Mouse (Mus musculus): ENCODE measurements around the gene Gm28042.
A peak's percentile ranks its signal among the peaks of the same experiment; 100 is the strongest.

Gm28042 gene

DNA sequence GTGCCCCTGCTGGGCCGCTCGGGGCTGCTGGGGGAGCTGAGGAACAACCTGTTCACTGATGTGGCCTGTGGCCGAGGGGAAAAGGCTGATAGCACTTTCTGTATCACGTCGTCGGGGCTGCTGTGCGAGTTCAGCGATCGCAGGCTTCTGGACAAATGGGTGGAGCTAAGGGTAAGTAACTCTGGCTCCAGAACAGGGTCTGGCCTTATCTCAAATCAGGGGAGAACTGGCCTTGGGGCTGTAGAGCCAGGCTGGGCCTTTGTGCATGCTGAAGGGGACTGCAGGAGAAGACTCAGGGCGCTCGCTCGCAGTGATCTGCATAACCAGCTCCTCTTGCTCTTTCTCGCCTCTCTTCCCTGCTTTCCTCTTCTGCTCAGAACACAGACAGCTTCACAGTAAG is 14.4 kb upstream of the Gm28042 start:
- DNase-seq: no peak

DNA sequence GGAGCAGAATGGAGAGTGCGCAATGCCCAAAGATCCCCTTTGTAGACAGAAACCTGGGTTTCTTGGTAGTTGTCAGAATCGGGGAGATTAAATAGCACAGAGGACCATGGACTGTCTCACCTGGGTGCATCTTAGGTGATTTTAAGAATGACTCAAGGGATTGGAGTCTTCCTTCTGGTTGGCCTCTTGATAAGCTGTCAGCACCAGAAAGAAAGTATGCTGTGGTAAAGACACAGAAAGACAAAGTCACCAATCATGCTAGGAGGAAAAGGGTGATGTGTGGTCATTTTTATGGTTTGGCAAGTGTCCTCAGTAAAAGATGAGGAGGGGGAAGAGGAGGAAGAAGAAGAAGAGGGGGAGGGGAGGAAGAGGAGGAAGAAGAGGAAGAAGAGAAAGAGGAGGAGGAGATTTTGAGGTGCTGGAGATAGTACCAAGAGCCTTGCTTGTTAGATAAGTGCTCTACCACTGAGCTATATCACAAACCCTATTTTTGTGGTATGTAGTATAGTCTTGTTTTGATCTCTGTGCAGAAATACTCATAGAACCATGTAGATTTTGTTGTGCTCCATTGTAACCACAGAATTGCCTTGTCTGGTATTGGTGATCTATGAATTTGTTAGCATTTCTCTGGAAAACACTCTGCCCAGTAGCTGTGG is 13.3 kb upstream of the Gm28042 start:
- no peak for DNase-seq

DNA sequence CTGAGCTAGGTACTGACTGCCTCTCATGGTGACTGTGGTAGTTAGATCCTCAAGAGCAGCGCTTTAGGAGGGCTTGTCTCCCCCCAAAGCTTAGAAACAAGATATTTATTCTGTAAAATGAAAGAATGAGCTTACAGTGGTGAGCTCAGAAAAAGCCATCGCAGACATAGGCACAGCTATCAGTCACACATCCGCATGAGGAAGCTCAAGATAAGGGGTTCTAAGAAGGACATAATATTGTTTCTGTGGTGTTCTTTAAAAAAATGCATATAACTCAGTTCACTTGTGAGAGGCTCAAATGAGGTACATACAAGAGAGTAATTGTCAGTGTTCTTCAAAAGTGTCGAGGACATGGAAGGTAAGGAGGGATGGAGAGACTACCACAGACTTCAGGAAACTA is 11.4 kb upstream of the Gm28042 start:
- no peak for DNase-seq

DNA sequence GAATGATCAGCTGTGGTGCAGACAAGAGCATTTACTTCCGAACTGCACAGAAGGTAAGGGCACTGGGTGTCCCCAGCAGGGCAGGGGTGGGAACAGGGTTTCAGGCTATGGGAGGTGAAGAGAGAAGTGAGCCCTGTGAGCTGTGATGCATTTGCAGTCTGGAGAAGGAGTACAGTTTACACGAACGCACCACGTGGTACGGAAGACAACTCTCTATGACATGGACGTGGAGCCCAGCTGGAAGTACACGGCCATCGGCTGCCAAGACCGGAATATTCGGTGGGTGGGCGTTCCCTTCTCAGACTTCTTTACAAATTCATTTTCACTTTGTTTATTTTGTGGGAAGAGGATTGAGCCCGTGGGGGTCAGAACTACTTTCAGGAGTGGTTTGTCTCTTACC is 9.7 kb upstream of the Gm28042 start:
- DNase-seq: no peak

DNA sequence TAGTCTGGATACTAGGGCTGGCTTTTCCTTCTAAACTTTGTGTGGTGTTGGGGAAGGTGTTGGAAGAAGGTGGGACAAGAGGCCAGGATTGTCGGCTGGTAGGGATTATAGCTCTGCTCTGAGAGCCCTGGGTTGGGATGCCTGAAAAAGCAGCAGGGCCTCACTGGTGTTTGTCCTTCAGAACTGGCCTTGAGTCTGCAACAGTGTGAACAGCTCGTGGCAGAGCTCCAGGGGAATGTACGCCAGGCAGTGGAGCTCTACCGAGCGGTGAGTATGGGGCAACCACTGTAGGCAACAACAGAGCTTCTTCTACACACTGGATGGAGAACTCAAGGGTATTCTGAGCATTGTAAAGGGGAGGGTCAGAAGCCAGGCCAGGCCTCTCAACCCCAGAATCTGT is 3.0 kb upstream of the Gm28042 start:
- DNase-seq: no peak

DNA sequence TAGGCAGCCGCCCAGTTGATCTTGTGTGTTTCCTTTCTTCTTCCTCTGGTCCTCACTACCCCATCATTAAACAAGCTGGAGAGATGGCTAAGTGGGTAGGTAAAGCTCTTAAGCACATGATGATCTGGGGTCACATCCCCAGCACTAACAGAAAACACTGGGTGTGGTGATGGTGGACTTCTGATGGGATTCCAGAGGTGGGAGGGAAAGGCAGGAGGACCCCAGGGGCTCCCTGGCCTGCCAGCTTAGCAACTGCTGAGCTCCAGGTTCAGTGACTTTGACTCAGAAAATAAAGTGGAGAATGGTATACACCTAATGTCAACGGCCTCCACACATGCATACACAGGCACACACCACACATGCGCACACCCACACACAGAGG is 648 bp downstream of the Gm28042 start:
- DNase-seq: no peak

DNA sequence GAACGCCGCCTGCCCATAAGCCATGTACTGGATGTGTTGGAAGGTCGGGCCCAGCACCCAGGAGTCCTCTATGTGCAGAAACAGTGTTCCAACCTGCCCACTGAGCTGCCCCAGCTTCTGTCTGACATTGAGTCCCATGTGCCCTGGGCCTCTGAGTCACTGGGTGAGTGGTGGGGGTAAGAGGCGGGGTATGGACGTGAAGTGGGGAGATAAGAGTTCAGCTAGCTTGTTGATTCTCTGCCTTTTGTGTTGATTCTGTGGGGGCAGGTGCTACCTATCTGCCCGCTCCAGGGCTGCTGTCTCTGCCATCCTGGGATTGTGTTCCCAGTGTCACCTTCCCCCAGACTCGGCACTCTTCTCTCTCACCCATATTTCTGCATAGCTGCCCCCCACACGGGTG is 3.1 kb downstream of the Gm28042 start:
- no peak for DNase-seq

DNA sequence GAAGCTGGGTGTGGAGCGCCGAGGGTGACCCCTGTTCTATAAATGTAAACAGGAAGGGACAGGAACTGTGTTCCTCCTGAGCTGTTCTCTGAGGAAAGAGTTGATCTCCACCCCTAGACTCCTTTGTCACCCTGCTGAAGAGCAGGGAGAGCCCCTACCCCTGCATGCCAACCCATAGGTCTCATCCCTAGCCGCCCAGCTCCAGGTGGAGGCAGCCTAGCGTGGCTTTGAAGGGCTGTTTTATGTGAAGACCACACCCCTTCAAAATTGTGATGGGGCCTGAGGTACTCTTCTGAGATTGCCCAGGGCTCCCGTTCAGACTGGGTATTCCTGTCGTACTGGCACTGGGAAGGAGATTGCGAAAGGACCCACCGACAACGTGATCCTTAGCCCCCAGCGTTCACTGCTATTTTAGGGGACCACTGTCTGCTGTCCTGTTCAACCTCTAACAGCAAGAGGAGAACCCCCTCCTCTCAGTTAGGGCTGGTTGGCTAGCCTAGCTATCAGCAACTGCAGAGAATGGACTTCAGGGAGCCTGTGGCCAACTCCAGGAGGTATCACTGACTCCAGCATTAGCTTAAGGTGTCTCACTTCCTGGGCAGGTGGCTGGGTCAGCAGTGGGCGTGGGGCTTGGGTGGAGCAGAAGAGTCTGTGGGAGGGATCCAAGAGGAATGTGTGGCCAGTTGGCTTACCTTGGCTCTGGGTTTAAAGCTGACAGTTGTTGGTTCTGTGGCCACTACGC is 5.6 kb downstream of the Gm28042 start, which contains the start of gene Pla2g4b:
TSS of gene Pla2g4b (plus strand) at position 692 of the 742 bp plus-strand sequence.
- no peak for DNase-seq

DNA sequence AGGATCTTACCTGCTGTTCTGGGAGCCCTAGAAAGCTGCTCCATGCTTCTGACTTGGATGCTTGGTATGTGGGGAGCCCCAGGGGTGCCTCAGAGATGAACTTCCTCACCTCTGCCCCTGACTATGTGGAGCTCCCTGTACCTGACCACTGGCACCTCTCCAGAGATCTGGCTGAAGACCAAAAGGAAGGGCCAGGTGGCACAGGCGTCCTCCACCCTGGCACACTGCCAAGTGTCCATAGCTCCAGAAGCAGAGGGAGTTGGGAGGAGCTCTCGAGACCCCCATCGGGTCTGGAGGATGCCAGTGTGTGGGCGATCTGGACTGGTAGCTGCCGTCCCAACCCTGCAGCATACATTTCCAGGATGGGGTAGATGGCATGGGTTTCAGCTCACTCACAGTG is 6.4 kb downstream of the Gm28042 start:
- DNase-seq: no peak

DNA sequence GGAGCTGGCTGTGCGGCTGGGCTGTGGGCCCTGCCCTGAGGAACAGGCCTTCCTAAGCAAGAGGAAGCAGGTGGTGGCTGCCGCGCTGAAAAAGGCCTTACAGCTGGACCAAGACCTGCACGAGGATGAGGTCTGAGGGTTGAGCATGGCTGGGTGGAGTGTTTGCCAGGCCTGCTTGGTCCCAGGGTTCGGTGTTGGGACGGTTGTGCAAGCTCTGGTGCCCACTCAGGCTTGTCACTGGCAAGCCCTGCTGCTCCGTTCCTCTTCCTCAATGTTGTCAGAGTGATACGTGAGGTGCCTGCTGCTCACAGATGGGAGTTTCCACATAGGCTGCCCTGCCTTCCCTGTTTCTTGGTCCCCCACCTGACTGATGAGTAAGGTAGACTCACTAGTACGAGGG is 10.5 kb downstream of the Gm28042 start:
- DNase-seq: no peak

DNA sequence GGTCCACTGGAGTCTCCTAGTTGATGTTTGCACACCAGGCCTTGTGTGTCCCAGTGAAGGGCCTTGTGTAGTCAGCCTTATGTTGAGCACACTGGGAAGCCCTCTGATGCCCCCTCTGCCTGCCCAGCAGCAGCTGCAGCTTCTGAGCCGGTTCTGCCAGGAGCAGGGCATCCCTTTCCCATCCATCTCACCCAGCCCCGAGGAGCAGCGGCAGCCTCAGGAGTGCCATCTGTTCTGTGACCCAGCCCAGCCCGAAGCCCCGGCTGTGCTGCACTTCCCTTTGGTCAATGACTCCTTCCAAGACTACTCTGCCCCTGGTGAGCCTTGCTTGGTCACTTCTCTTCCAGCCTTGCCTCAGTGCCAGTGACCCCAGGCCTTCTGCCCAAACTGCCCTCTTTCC is 13.7 kb downstream of the Gm28042 start:
- DNase-seq: no peak

DNA sequence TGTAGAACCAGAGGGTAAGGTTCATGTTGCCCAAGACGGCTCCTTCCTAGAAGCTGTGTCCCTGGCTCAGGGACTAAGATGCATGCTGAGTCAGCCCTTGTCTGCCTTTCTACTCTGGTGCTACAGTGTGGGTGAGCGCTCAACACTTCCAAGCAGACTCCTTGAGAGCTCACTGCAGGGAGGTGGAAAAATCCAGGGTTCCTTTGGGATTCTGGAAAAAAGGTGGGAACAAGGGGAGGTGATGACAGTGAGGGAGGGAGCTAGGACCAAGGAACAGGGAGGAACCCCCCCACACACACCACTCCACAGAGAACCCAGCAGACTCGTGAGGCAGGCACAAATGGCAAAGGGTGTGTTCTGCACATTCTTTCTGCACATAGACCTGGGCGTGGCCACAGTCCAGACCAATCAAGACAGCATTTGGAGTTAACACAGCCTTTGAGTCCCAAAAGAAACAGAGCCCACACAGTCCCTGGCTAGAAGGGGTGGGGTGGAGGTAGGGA is 16.9 kb downstream of the Gm28042 start:
- DNase-seq: no peak

DNA sequence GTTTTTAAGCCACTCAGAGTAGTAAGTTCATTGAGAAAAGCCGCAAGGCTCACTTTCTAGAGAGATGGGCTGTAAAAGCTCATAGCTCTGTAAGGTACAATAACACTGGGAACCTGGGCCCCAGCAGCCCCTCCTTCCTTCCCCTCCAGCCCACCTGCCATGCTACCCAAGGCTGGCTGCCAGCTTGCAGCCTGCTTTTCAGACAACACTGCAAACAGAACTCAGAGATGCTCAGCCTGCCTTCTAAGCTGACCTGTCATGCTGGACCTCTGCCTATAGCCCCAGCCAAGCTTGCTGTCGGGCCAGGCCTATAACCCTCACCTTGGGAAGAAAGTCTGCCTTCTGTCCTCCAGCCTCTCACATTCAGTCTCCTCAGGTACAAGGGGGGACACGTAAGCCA is 17.4 kb downstream of the Gm28042 start:
- DNase-seq: no peak

DNA sequence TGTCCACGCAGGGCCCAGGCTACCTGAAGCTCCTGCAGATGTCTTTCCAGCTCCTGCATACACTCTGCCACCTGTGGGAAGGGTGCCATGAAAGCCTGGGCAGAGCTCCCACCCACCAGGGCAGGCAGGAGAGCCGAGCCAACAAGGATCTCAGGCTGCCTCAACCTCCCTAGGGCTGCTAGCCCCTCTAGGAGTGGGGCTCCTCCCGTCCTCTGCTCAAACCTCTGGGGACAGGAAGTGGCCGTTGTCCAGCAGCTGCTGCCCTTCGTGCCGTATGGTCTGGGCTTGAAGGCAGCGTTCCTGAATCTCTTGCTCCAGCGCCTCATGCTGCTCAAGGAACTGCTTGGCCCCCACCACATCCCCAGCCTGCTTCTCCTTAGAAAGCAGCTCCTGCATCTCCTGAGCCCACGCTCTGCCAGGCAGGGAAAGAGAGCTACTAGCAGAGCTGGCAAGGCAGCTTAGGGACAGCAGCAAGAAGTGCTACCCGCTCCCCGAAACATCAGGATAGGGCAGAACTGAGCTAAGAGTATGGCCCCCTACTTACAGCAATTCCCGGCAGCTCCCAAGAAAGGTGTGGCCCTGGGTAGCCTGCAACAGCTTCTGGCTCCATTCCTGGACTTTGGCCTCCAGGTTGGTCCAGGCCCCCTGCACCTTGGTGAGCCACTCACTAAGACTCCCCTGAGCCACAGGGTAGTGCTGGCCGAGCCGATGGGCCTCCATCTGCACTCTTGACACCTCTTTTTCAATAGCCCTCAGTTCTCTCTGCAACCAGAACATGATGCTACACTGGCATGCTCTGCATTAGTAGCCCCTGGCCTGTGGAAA is 19.4 kb downstream of the Gm28042 start:
- DNase-seq: peak; percentile 57

DNA sequence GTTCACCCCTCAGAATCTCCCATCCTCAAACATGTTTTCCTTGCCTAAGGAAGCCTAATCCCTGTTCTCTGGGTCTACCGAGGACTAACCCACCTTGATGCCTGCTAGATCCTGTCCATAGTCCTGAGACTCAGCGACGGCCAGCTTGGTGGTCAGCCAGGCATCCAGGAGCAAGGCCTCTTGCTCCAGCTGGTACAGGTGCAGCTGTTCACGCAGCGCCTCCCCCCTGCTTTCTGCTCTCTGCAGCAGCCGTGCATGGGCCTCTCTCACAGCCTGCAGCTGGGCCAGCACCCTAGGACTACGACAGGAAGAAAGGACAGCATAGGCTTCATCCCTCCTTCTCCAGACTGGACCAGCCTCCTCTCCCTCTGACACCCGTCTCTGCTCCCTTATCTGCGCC is 20.9 kb downstream of the Gm28042 start:
- DNase-seq: no peak

DNA sequence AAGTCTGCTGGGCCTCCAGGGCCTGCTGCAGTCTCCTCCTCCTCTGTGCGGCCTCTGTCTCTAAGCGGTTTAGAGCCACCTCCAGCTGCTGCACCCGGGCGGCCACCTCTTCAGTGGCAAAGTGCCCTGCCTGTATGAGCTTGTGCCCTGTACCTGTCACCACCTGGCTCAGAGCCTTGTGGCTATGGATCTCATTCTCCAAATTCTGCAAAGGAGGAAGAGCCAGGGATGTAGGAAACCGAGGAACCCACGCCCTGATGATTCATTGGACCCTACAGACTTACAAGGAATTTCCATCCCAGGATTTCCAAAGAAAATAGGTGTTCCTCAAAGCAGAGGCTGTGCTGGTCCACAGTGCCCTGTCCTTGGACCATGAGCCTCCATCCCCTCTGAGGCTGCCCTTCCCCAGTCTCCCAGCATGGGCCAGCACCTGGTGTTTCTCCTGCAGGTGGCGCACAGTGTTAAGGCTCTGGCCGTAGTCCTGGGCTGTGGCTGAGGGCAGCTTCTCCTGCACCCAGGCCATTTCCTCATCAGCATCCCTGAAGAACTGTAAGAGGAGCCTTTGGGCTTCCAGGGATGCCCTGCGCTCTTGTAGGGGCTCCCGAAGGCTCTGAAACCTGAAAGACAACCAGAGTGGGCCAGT is 22.5 kb downstream of the Gm28042 start:
- DNase-seq: peak; percentile 38

DNA sequence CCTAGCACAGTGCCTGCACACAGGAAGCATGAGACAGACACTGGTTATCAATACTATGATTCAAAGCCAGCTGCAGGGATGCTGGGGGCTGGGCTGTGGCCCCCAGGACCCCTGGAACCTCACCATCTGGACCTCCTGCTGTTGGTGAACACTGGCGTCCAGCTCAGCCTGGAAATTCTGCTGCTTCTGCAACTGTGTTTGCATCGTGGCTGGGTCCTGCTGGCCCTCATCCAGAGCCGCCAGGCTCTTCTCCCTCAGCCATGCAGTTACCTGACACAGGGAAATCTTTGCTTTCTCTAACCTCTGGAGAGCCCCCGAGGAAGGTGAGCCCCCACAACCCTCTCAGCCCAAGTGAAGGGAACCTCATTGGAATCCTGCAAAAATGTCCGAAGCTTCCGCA is 24.1 kb downstream of the Gm28042 start:
- no peak for DNase-seq

DNA sequence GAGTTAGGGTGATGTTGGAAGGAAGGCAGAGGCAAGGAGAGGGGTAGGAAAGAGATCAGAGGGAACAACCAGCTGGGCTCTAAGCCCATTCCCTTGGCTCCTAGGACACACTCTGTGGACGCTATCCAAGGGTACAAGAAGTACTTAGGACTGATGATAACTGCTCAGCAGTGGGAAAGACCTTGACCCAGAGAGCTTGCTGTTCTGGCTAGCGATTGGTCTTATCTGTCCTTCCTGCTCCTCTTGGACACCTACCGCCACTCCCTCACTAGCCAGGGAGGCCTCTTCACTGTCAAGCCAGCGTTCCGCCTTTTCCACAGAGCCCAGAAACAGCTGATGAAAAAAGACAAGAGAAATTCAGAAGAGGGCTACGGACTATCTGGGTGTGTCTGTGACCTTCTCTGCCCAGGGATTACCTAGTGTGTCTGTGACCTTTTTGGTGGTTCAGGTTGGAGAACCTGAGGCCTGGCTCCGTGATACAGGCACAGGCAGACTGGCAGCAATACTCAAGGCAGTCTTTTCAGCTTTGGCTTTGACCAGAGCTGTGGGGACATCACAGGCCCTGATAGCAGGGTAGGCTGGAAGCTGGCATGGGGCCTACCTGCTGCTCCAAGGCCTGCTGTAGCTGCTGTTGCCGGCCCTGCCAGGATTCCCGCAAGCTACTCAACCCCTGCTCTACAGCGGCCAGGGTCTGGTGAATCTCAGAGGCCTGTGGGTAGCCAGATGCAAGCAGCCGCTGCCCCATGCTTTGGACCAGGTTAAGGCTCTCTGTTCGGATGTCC is 27.7 kb downstream of the Gm28042 start:
- no peak for DNase-seq

DNA sequence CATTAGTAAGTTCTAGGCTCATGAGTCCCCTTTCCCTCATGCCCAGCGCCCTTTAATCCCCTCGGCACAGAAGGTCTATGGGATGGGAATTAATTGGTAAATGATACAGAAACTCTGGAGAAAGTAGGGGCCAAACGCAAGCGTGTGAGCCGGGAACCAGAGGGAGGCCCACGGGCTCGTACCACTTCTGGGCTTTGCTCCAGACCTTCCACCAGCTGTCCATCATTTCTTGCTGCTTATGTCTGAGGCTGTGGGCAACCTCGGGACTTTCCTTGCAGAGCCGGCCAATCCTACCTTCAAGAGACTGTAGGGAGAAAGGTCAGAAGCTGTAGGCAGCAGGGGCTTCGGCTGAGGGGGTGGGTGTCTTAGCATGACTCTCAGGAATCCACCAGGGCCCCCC is 28.6 kb downstream of the Gm28042 start:
- DNase-seq: no peak

DNA sequence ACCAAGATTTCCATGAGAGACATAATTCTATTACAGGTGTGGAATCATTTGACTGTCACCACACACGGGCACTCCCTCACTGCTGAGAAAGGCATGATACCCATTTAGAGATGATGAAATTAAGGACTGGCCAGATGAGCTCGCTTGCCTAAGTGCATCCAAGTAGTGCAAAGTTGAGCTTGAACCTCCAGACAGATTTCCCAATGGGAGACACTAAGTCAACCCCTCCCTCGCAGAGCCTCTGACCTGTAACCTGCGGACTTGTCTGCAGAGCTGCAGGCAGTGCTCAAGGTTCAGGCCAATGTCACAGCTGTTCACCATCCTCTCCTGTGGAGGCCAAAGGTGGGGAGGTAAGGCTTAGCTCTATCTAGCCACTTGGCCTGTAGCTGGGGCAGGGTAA is 31.5 kb downstream of the Gm28042 start:
- no peak for DNase-seq

DNA sequence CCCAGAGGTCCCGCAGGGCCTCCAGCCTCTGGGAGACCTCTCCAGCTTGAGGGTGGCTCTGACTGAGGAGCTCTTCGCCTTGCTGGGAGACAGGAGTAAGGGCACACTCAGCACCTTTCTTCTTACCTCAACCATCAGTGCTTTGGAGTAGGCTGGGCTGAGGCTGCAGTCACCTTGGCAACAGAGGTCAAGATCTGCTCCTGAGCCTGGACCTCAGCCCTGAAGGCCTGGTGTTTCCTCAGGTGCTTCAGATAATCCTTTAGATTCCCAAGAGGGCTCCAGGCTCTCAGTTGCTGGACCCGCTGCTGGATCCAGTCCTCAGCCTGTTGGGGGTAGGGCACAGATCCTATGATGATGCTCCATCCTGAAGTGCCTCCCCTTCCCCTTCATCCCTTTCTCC is 32.2 kb downstream of the Gm28042 start:
- DNase-seq: no peak

DNA sequence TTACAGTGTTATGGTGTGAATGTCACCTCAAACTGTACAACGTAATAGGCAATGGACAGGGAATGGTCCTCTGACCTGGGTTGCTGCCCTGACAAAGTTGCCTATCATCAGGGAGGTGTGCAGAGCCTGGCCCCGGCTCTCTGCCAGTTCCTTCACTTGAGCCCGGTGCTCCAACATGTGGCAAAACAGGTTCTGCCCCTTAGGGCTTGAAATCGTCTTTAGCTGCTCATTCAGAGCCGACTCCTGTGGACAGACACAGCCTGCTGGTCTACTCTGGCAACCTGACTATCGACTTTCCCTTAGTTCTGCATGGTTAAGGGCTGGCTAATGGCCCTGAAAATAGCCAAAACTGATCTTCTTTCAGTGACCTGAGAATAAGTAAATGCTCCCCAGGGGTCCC is 32.9 kb downstream of the Gm28042 start:
- DNase-seq: no peak
